Mouse (Mus musculus) thymus, postnatal 25 days (tissue): Measurements from ENCODE around the gene Golph3l.
A peak's percentile ranks its signal among the peaks of the same experiment; 100 is the strongest.

ENCODE experiments used
- DNase-seq: peaks from one replicate; pipeline ENCODE4 v3.0.0; 2022

Golph3l gene

DNA sequence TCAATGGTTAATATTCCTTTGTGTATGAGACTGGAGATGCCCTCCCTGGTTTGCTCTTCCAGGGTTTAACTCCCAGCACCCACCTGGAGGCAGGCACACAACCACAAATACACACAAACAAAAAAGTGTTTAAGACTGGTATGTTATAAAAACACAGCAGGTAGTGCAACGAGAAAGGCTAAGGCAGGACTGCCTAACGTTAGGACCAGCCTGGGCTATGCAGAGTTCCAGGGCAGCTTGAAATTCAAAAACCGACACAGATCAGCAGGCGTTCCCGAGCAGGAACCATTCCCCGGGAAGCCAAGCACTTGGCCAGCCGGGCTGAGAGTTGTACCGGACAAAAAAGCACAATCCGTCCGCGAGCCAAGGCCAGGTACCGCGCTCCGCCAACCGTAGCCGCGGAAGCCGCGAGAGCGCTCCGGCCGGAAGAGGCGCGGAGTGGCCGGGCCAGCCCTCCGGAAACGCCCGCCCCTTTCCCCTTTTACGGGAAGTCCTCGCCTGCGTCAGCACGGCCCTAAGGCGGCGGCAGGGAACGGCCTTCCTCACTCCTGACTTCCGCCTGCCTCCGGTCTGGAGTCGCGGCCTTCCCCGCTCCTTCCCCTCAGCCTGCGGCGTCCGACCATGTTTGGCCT is 69.6 kb downstream of the Golph3l start, which contains the start of gene Mcl1:
Mcl1 (plus strand) TSS at position 553 of the 632 bp plus-strand sequence.
- DNase-seq: peak; percentile 92

DNA sequence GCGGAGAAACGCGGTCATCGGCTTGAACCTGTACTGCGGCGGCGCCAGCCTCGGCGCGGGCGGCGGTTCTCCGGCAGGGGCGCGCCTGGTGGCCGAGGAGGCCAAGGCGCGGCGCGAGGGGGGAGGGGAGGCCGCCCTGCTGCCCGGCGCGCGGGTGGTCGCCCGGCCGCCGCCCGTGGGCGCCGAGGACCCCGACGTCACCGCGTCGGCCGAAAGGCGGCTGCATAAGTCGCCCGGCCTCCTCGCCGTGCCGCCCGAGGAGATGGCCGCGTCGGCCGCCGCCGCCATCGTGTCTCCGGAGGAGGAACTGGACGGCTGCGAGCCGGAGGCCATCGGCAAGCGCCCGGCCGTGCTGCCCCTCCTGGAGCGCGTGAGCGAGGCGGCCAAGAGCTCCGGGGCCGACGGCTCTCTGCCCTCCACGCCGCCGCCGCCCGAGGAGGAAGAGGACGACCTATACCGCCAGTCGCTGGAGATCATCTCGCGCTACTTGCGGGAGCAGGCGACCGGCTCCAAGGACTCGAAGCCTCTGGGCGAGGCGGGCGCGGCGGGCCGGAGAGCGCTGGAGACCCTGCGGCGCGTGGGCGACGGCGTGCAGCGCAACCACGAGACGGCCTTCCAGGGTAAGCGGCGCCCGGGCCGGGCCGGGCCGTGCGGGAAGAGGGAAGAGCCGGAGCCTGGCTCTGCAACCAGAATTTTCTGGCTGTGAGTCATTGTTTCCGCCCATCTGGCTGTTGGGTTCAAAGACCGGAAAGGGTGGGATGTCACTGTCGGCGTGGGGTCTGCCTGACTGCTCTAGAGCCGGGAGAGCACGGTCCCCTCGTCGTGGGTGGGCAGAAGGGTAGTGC is 70.4 kb downstream of the Golph3l start:
- peak; percentile 85 for DNase-seq

DNA sequence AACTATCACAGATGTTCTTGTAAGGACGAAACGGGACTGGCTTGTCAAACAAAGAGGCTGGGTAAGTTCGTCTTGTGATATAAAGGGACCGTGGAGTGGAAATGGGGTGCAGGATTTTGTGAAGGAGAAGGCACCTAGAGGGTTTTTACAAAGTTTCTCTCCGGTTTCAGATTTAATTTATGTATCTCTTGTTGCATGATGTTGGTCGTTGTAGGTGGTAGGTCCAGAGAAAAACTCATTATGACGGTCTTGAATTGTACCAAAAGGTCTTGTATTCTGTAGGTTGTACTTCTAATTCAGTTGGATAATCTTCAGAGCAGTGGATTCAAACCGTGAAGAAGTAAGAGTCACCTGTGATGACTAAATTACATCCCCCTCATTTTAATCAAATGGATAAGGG is 71.2 kb downstream of the Golph3l start:
- no peak for DNase-seq

DNA sequence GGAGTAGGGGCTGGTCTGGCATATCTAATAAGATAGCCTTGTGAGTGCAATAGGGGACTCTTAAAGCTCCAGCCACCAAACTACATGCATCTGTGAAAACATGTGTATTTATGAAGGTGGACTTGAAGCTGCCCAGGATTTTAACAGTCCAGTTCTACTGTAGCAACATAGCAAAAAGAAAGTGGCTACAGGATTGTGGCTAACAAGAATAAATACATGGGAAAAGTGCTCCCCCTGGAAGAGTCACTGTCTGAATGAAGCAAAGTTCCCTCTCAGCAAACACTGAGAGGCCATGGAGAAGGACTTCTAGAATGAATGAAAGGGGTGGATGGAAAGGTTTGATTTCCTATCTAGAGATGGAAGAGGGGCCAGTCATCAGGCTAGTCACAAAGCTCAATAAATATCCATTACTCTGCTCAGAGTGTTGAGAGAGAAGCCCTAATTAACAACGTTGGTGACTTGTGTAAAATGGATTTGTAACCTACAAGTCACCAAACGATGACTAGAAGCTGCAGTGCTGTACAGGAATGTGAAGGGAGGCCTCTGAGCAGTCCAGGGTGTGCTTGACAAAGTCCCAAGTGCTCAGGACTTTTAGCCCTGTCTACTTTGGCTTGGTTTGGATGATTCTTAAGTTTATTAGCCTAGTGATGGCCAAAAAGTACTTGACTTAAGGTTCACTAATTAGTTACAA is 72.2 kb downstream of the Golph3l start:
- DNase-seq: no peak

DNA sequence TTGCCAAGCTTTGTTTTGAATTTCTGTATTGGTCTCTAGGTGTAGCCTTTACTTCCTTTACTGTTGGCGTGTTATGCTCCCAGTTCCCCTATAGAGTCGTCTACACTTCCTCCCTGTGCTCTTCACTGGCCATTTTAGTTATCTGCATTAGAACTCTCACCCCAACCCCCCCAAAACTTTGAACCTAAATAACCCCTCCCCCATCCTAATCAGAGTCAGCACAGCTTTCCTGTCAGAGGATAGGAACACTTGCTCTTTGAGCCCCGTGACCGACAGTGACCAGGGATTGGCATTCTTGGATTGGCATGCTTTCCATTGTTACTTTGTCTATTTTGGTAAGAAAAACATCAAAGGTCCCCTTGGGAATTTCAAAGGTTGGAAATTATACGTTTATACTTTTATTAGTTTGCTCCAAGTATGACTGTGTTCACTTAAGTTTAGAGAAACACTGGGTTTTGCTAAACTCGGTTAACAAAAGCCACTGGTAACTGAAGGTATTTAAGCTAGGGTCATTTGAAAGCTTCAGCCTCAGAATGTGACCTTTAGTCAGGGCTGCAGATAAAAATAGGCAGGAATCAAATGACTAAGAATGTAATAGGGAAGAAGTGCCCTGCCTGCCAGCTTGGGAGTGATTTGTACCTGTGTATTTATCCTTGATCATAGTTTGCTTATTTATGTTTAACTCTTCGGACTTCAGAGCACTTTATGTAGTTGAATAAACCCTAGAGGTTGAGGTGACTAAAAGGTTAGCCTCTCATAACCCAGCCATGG is 73.4 kb downstream of the Golph3l start:
- DNase-seq: no peak

DNA sequence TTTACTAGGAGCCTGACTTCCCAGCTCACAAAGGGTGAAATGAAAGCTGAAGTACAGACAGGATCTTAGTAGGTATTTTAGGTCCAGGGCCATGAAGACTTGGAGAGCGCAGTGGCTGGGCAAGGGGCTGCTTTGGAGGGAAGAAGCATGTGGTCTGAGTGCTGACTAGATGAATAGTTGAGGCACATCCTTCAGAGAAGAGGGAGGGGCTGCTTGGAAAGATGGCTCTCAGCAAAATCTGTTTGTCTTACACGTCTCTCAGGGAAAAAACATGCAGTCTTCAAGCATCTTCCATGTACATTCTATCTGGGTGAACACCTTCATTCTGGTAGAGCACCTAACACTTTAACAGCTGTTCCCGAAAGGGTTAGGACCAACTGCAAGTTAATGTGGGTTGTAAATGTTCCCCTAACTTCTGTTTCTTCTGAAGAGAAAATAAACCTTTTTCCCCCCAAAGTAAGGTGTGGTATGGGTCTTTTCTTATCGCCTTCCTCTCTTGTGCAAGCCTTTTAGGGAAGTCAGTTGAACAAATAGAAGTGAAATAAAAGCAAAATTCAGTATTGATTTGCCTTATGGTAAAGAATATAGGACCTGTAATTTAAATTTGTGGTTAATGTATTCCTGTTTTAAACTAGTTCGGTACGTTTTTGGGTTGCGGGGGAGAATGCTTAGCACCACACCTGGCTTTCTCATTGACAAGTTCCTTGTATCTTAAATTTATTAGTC is 74.2 kb downstream of the Golph3l start:
- no peak for DNase-seq

DNA sequence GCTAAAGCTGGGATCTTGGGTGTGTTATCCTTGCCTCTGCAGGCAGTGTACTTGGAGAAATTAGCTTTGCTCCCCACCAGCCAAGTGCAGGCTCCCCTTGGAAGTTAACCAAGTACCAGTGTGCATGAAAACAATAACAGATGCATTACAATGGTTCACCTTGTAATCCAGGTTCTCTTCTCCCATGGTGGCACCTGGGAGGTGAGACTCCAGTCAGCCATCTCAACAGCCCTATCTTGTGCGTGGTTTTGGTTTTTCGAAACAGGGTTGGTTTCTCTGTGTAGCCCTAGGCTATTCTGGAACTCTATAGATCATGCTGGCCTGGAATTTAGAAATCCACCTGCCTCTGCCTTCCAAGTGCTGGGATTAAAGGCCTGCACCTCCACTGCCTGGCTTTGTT is 74.8 kb downstream of the Golph3l start:
- DNase-seq: no peak

DNA sequence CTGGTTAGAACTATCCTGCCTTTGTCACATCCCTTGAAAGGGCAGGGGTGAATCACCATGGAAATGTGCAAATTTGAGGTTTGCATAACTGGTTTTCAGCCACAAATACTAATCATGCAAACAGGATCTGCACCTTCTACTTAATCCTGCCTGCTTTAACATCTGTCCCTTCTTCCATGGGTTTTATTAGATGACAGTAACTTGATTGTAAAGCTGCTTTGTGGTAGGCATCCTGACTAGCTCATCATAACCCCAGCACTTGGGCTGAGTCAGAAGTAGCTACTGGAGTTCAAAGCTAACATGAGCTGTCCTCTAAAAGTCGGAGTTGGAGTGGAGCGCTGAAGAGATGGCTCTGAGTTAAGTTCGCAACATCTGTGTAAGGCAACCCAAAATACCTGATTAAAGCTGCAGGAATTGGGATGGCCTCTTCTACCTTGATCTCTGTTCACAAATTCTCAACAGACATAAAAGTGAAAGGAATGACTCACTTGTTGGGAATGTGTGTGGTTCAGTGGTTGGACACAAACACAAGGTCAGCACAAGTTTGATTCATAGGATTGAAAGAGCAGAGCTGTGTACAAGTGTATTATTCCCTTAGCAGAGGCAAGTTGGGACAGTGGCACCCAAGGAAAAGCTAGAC is 75.4 kb downstream of the Golph3l start:
- DNase-seq: no peak

DNA sequence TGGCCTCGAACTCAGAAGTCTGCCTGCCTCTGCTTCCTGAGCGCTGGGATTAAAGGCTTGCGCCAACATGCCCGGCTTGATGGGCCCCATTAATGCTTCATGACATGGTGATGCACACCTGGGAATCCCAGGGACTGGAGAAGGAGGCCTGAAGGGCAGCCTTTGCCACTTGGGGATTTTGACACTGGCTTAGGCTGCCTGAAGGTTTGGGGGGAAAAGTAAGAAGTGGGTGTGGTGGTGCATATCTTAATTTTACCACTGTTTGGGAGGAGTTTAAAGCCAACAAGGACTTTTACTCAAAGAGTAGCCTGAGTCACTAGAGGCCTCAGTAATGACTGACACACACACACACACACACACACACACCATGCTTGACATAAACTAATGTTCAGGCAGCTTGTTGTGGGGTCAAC is 76.2 kb downstream of the Golph3l start:
- no peak for DNase-seq

DNA sequence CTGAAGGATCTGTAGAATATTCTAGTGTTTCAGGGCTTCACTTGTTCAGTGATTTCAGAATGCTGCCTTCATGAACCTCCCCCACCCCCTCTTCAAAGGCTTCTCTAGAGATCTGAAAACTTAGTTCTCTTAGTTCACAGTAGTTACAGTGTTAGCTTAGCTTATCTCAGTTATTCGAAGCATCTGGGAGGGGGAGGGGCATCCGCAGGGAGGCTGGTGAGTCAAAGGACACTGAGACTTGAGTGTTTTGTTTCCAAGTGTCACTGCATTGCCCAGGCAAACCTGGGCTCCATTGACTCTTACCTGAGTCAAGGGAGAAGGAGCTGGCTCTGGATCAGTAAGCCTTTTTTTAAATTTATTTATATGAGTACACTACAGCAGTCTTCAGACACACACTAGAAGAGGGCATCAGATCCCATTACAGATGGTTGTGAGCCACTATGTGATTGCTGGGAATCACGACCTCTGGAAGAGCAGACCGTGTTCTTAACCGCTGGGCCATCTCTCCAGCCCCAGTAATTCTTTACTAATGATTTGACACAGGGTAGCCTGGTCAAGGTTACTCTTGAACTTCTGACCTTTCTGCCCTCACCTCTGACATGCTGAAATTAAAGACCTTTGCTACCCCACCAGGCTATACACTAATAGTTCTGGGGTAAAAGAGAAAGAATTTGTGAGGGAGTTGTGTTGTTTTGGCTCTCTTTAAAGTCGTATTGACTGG is 77.5 kb downstream of the Golph3l start:
- DNase-seq: peak; percentile 82

DNA sequence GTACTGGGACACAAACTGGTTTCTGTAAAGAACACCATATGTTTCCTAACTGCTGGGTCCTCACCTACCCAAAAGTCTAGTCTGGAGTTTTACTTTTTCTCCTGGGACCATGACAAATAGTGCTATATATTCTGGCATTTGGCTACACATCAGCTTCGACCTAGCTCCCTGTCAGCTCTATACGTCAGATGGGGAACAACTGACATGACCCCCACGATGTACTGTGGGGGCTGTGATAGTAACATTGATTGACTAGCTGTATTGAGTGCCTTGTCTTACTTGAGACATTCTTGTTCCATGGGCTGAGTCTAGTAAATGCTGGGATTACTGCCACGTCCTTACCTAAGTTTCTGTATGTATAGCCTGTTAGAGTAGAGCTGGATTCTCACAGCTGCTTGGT is 78.8 kb downstream of the Golph3l start:
- DNase-seq: no peak

DNA sequence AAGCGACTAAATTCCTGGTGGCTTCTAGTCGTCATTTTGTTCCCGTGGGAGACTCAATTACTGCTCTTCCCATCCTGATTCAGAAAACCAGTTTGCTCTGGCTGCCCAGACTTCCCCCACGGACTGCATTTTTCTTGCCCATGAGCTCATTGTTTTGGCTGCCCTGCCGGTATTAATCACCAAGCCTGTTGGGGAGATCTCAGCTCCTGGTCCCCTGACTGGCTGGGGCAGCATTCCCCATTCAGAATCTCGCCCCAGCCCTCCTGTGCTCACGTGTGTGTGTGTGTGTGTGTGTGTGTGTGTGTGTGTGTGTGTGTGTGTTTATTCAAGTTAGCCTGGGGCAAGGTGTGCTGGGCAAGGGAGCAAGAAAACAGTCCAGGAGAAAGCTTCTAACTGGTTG is 79.3 kb downstream of the Golph3l start:
- no peak for DNase-seq
